Mouse (Mus musculus) CD4-positive helper T cell, adult 2 months (primary cell): ENCODE results near the gene Aifm2.

ENCODE experiments used
- DNase-seq: peaks from one replicate; pipeline ENCODE4 v3.0.0-alpha.2; 2012; ENCODE audit warnings: low read depth, missing footprints, low spot score

The Aifm2 gene

GRCm38 (mm10) chr10:61715996-61716864 lies 1.2 kb downstream of the Aifm2 start:
- no peak for DNase-seq

- DNase-seq, result no peak
Observed at GRCm38 (mm10) chr10:61717406-61718296, 2.6 kb downstream of the Aifm2 start.

- DNase-seq, result no peak
Observed at GRCm38 (mm10) chr10:61720331-61720730, 5.3 kb downstream of the Aifm2 start.

- no peak for DNase-seq
Observed at GRCm38 (mm10) chr10:61722215-61722614, 7.2 kb downstream of the Aifm2 start.

GRCm38 (mm10) chr10:61723271-61723670 lies 8.2 kb downstream of the Aifm2 start:
- DNase-seq, result no peak

- DNase-seq, result no peak
Observed at GRCm38 (mm10) chr10:61729181-61729580, 14.1 kb downstream of the Aifm2 start.

- DNase-seq, result no peak
Observed at GRCm38 (mm10) chr10:61730171-61730570, 15.1 kb downstream of the Aifm2 start.

GRCm38 (mm10) chr10:61734377-61734776 lies 19.3 kb downstream of the Aifm2 start:
- peak; percentile 25 for DNase-seq

- DNase-seq, result no peak
Observed at GRCm38 (mm10) chr10:61736671-61737078, 21.6 kb downstream of the Aifm2 start.

- no peak for DNase-seq
Observed at GRCm38 (mm10) chr10:61737537-61737936, 22.5 kb downstream of the Aifm2 start.

- no peak for DNase-seq
Observed at GRCm38 (mm10) chr10:61738126-61738525, 23.1 kb downstream of the Aifm2 start.

- DNase-seq, result no peak
Observed at GRCm38 (mm10) chr10:61741306-61741705, 26.2 kb downstream of the Aifm2 start.

GRCm38 (mm10) chr10:61741873-61742272 lies 26.8 kb downstream of the Aifm2 start:
- no peak for DNase-seq

- no peak for DNase-seq
Observed at GRCm38 (mm10) chr10:61742336-61742735, 27.3 kb downstream of the Aifm2 start.

GRCm38 (mm10) chr10:61745133-61745532 lies 30.1 kb downstream of the Aifm2 start:
- no peak for DNase-seq

- DNase-seq, result no peak
Observed at GRCm38 (mm10) chr10:61747302-61747701, 32.2 kb downstream of the Aifm2 start.

GRCm38 (mm10) chr10:61750014-61750413 lies 35.0 kb downstream of the Aifm2 start:
- DNase-seq, result no peak

- DNase-seq, result no peak
Observed at GRCm38 (mm10) chr10:61751534-61752219, 36.6 kb downstream of the Aifm2 start.

GRCm38 (mm10) chr10:61753071-61753470 lies 38.0 kb downstream of the Aifm2 start:
- DNase-seq, result no peak

GRCm38 (mm10) chr10:61757022-61757421 lies 42.0 kb downstream of the Aifm2 start:
- DNase-seq, result no peak

GRCm38 (mm10) chr10:61758904-61759303 lies 43.8 kb downstream of the Aifm2 start:
- no peak for DNase-seq

GRCm38 (mm10) chr10:61759869-61760268 lies 44.8 kb downstream of the Aifm2 start:
- DNase-seq, result no peak
